Mouse (Mus musculus) cortical plate, adult 2 months (tissue): ENCODE data around the gene Cenpu.

Experiments
- CTCF ChIP-seq: fragments of 200-500 bp; IDR thresholded peaks from 2 replicates; pipeline ENCODE4 v1.5.1; 2011; ENCODE audit warnings: mild to moderate bottlenecking, control low read depth, low read length; ENCODE audit not compliant: insufficient read depth; ENCODE audit errors: extremely low read depth
- POLR2A ChIP-seq: fragments of 200-500 bp; IDR thresholded peaks from 2 replicates; pipeline ENCODE4 v1.6.1; 2011; ENCODE audit warnings: mild to moderate bottlenecking, low read length, control low read depth; ENCODE audit not compliant: insufficient read depth; ENCODE audit errors: extremely low read depth

- TF ChIP-seq POLR2A (peak; percentile 87), CTCF (no peak)
Measured at GRCm38 (mm10) chr8:46551615-46552440, at the start of gene Cenpu.
